Mouse (Mus musculus): ENCODE results near the gene Gm32742.
"Not testable (repeated sequence)": the region's sequence is repeated elsewhere in the genome, so short reads cannot be mapped to it uniquely, and the experiment has no call there.

The Gm32742 gene

DNA sequence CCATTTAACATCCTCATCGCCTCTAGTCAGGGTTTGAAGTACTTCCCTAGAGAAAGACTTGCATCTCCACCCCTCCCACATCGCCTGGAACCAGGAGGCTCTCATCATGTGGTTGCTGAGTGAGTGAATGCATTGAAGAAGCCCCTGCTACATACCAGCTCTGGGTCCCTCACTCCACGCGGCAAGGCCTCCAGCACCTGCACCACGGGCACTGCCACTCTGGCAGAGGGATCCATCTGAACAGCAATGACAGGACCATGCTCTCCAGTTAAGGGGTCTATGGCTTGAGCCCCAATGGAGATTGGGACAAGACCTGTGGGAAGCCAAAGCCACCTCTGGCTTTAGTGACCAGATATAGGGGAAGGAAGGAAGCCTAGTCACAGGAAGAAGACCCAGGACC is 18.0 kb downstream of the Gm32742 start:
- no peak for DNase-seq (ENCODE audit: low spot score)

DNA sequence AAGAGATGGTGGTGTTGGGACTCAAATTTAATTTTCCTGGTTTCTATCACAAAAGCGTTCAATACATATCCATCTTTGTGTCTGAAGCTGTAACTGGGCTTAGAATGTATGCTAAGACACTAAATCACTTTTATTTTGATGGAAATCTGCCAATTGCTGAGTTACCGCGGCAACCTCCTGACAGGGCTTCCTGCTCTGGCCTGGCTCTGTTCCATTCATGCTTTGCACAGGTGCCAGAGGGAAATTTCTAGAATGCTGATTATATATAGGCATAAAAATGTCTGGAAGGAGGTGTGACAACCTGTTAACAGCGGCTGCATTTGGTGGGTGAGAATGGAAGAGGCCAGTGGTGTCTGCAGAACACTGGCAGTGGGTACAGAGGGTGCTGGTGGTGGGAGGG is 18.8 kb downstream of the Gm32742 start:
- no peak for DNase-seq (ENCODE audit: low spot score)

DNA sequence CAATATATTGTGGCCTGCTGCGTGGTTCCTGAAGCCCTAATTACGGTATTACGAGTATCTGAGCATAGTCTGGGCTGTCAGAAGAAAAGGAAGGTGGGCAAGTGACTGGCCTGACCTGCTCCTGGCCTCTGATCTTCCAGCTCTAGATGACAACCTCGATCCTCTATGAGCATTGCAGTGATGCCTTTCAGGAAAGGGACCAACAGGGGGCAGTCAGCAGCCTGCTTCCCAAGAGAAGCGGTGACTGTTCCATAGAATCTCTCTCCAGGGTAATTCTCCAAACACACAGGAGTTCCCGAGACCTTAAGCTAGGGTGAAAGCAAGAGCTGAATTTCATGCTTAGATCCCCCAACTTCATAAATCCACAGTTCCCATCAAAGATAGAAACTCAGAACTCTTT is 21.1 kb downstream of the Gm32742 start:
- no peak for DNase-seq (ENCODE audit: low spot score)

DNA sequence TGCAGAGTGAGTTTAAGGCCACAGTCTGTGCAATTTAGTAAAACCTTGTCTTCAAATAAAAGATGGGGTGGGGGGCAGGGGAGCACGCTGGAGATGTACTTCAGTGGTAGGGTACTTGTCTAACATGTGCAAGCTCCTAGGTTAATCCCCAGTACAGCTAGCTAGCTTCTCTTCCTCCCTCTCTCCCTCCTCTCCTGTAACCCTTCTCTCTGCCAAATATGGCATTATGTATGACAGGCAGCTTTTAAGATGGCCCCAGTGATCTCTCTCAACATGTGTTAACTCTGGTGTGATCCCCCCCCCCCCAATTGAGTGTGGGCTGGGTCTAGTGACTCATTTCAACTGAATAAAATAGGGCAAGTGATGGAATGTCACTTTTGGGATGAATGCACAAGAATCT is 21.9 kb downstream of the Gm32742 start:
- DNase-seq (ENCODE audit: low spot score): no peak

DNA sequence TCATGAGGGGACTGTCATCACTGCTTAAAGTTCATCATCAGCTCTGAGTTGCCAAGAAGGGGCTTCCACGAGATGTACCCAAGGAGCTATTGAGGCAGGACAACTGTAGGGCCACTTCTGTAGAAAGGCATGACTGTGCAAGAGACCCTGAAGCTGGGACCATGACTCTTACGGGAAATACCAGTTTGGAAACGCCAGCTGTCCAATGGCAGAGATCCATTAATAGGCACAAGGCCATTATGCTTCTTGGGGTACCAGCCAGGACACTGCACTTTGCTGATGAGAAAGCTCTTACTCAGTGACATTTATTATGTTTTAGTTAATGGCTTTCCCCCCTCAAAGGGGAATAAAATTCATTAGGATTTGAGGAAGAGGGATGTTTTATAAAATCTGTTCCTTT is 24.6 kb downstream of the Gm32742 start:
- DNase-seq (ENCODE audit: low spot score): no peak

DNA sequence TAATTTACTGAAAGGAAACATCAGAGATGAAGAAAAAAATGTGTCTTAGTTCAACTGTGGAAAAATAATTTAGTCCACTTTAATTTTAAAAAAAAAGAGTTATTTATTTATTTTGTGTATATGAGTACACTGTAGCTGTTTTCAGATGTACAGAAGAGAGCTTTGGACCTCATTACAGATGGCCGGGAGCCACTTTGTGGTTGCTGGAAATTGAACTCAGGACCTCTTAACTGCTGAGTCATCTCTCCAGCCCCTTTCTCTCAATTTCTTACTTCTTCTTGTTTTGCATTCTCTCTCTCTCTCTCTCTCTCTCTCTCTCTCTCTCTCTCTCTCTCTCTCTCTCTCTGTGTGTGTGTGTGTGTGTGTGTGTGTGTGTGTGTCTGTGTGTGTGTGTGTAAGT is 25.9 kb downstream of the Gm32742 start:
- DNase-seq (ENCODE audit: low spot score): not testable (repeated sequence)

DNA sequence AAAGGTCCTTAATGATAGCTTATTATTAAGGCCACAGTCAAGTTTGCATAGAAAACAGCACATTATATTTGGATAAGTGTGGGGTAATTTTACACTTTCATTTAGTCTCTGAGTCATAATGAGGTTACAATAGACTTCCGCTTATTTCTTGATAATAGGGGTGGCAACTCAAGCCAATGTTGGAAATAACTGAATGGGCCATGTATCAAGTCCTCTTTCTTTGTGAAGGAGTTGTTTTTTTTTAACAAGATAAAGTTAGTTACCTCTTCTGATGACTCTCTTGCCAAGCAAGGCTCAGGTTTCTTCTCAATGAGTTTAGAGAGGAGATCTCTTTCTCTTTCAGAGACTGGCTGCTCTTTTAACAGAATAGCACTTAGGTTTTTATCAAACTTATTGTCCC is 27.0 kb downstream of the Gm32742 start:
- DNase-seq (ENCODE audit: low spot score): no peak

DNA sequence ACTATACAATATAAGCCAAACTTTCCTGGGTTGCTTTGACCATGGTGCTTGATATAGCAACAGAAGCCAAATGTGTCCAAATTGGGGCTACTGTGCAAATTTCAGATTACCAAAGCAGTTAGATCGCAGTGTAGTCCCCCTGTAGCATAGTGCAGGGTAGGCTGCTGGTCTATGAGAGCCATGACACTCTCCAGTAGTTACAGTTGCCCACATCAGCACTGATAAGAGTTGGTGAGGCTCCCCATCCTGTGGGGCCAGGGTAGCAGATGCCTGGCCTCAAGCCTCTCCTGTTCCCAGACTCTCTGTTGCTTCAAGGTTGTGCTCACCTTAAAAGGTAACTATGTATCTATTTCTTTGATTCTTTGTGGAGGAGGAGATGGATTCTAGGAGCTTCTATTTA is 27.5 kb downstream of the Gm32742 start:
- DNase-seq (ENCODE audit: low spot score): no peak

DNA sequence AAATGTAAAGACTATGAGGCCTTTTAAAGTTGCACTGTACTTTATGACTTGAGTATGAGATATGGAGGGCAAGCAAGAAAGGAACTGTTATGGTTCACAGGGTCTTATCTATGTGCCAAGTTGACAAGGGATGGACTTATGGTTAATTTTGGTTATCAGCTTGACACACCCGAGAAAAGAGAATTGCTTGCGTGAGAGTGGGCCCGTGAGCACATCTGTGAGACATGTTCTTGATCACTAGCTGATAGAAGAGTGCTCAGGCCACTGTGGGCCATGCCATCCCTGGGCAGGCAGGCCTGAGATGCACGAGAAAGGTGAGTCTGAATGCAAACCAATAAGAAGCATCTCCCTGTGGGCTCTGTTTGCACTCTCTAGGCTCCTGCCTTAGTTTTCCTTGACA is 27.9 kb downstream of the Gm32742 start:
- DNase-seq (ENCODE audit: low spot score): no peak

DNA sequence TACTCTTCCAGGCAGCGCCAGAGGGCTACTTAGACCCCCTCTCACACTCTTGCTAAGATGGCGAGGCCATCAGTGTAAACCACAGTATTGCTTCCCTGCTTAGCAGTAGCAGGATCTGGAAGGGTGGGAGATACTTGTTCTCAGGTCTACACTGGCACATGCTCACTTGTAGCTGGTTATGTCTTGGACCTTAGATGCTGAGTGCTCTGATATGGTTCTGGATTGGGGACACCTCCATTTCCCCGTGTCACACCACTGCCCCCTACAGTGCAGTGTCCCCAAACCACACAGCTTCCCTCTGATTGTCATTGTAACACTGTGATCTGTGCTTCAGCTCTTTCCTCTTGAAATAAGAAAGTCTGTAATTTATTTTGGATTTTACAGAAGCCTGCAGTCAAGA is 28.3 kb downstream of the Gm32742 start:
- no peak for DNase-seq (ENCODE audit: low spot score)

DNA sequence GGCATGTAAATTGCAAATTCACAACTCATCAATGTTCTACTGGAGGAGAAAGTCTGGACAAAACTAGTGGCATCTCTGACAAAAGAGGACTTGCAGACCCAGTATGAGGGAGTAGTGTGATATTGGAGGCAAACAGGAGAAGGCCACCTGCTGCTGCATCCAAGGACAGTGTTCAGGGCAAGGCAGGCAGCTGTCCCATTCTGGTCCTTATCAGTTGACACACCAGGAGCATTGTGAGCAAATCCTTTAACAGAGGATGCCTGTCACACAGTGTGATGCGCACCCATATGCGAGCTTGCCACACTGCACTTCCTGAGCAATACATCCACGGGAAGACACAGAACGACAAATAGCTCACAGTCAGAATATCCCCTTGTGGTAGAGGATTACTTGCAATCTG is 50.5 kb downstream of the Gm32742 start:
- DNase-seq (ENCODE audit: low spot score): no peak

DNA sequence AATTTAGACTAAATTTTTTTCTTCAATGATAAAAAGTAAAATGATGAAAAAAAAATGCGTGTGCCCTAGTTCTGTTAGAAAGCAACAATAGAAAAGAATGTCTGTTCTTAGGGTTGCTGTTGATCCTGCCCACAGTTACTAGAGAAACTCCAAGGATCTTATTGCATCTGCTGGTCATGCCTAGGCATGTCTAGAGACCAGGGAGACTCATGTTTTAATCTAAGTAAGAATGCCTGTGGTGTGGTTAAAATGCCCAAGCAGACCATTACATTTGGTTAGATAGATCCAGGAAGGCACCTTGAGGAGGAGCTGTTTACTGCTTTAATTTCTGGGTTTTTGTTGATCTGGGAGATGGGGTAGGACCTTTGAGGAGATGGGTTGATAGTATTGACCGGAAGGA is 59.6 kb downstream of the Gm32742 start:
- no peak for DNase-seq (ENCODE audit: low spot score)

DNA sequence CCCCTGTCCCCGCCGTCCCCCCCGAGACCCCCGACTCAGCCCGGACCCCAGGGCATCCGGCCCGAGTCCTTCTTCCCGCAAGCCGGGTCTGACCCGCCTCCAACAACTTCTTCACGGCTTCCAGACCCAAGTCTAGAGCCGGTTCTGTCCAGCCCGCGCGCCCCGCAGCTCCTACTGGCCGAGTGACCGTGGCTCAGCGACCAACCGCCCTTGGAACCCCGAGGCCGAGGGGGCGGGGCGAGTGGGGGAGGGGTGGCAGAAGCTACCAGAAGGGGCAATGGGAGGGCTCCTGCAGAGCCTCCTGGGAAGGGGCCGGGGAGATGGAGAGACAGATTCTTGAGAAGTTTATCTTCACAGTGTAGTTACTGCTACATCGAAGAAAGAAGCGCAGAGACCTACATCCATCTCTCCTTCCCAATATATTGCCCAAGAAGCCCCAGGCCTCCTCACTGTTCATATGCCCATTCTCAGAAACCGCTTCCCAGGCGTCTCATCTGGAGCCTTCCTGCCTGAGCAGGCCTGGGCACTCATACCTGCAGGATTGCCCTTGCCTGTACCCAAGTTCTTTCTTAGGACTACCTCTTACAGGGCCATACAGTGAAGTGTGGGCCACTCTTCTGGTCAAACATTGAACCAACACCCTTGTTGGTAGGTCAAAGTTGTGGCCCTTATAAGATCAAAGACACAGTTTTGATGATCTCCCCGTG is 61.4 kb downstream of the Gm32742 start:
- no peak for DNase-seq (ENCODE audit: low spot score)

DNA sequence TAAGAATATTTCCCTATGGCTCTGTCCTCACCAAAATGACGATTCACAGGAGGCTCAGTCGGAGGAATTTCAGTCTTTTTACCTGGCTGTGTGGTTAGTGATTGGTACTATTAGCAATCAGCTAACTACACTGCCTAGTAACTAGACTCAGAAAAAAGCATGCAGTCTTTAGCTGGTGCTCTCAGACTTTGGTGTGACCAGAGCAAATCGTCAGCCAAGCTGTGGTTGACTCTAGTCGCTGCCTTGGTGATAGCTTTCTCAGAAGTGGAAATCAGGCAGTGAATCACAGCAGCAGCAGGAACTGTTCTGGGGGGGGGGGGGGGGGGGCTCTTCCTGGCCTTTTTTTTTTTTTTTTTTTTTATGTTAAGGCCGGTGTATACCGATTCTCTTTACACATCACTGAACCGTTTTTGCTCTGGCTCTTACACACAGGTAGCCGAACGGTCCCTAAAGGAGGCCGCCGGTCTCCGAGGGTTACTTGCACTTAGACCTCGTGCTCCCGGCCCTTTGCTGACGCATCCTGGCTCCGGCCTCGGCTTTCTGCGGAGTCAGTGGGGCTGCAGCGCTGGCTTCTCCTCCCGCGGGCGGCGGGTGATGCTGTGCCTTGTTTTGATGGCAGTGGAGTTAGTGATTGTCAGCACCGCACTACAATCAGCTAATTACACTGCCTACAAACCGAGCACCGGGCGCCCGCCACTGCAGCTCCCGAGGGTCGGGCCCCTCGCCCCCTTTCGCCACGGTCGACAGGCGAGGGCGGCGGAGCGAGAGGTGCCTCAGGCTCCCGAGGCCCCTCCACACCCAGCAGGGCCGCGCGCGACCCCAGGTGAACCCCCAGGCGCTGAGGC is 62.1 kb downstream of the Gm32742 start:
- DNase-seq (ENCODE audit: low spot score): no peak

DNA sequence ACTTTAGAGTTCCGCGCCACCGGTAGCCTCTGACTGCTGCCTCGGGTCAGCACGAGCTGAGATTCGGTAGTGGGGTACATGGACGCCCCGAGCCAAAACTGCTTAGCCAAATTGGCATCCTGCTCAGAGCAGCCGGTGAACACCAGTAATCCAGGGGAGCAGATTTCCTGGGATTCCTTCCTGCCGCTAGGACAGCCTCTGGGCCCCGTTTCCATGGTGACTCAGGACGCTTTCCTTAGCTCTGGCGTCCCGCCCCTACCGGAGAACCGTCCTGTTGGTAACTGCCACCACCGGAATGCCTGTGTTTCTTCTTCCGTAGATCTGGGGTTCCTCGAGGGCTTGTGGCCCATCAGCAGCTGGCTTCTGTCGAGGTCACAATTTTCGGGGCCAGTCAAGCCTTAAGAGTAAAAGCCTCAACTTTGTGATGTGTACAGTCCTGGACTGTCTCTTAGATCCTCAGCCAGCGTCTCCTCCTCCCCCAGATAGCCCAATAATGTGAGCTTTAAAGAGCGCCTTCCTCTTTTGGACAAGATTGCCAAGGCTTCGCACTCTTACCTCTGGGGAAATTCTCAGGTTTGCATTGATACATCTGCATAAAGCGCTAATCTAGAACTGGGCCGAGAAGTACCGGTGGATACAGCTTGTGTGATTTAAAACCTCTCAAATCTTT is 63.4 kb downstream of the Gm32742 start, which contains the start of gene 4833427G06Rik:
TSS of gene 4833427G06Rik (minus strand) at position 323 of the 670 bp plus-strand sequence.
- DNase-seq (ENCODE audit: low spot score): no peak

DNA sequence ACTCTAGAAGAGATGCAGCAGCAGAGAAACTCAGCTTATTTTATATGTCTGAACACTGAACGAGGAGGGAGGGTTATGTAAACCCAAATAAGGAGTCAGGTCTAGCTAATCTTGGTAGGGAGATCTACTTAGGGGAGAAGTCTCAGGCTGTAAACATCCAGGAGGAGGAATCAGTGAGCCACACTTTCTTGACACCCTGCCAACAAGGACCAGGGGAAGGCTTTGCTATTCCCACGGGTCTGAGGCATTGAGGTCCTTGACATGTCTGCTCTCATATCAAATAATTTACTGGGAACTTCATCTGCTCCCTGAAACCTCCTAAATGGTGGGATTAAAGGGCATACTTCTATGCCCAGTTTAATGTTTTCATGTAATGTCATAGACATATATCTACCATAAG is 69.0 kb downstream of the Gm32742 start:
- DNase-seq (ENCODE audit: low spot score): no peak

DNA sequence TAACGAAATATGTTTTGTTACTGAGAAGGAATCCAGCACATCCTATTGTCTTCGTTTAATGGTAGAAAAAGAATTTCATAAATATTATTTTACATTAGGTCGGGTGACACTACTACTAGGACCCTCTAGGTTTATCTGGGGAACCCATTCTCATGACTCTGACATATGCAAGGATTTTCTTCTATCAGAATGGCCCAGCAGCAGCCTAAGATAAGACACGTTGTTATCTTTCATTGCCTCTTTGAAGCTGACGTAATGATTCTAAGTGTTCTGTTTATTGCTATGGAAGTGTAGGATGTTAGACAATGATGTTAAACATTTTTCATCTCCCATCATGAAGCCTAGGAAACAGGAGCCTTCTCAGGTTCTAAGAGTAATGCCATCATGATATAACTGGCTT is 71.6 kb downstream of the Gm32742 start:
- no peak for DNase-seq (ENCODE audit: low spot score)

DNA sequence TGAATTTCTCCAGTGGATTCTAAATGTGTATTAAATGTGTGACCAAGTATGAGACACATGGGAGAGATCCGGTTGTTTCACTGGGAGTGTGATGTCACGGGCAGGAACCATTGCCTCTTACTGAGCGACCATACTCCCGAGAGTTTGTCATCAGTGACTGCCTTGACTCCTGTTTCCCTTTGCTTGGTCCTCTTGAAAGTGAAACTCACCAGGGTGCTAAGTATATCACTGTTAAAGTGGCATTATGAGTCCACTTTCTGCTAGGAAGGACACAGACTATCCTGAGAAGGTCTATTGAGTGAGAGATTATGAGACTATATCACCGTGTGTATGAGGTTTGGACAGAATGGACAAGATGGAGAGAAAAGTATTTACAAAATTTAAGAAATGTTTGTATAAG is 83.7 kb downstream of the Gm32742 start:
- no peak for DNase-seq (ENCODE audit: low spot score)

All from layer of hippocampus, adult 9-10 months (tissue).